Mouse (Mus musculus): ENCODE measurements at regions not wholly inside any gene's neighbourhood (a gene's known extent, or its start where the extent isn't known, plus 50 kb on each side); places are given as distances from the start of the nearest gene placed in this dataset.
A peak's percentile ranks its signal among the peaks of the same experiment; 100 is the strongest.

DNA sequence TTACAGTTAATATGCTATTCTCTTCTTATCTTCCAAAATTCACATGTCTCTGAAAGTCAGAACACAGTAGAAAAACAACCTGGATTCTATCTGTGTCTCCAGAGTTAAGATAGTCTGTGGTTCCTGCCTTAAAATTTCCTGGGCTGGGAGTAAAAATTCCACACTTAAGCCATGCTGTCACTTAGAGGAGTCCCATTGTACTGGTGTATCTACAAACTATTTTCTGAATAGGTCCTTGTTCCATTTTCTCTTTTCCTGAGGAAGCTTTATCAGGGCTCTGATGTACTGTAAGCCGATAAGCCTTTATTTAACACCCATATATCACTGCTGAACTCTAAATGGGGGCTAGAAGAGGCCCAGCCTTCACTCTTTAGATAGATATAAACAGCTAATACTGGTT, 1171.1 kb downstream of the Efnb2 start:
- DNase-seq (ENCODE audit: low spot score in 2 of 2), result no peak

DNA sequence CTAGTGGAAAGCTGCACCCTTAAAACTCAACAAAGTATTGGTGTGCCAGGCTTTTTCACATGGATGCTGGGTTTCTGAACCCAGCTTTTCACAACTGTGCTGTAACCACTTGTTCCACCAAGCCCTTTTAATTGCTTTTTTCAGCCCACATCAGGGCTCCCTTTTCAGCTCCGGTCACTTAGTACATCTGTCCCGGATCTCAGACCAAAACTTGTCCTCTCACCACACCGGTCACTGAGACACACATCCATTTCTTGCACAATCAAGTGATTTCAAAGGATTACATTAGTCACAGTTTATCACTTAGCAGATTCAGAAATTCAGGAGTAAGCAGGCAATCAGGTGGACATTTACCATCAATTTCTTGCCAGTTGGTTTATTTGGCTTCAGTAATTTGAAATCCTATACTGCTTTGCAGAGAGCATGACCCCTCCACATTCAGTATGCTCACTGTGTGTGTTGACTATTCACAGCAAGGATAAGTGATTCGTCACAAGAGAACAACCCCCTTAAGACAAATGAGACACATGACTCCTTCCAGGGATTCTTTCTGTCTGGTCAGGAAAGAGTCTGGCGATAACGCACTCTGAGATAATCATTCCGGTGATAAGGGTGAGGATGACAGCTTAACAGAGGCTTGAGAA, 1188.8 kb downstream of the Efnb2 start:
- no peak for DNase-seq (ENCODE audit: low spot score in 2 of 2)

DNA sequence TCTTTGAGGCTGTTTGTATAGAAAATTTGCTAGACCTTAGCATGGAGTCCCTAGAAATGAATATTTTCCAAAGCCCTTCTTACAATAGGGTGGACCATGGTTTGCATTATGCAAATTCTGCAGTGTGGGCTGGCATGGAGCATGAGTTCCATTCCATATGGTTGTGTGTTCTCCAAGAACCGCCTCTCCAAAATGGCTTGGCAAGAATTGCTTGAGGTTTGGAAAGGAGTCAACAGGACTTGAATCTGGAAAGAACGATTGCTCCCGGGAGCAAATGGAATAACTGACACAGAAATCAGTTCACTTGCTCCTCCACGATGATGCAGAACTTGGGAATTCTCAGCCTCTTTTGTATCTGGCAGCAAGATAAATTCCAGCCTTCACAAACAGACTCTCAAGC, 1191.8 kb downstream of the Efnb2 start:
- peak; percentile 28 to 64 for DNase-seq (ENCODE audit: low spot score in 2 of 2)

DNA sequence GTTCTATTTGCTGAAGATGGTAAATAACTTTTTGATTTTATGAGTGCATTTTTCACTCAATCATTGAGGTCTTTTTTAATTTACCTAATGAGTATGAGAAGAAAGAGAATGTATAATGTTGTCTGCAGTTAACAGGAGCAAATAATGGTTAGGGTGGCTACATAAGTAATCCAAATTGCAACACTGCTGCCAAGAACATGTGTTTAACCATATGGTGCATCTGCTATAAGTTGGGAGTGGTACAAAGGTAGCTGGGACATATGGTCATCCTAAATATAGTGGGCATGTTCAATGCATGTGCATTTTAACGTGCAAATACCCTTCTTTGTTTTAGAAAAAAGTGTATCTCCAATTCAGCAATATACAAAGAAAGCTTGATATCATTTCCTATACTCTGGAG, 1198.2 kb downstream of the Efnb2 start:
- DNase-seq (ENCODE audit: low spot score in 2 of 2), result peak in 1 of 2 experiments; percentile 34

- no peak for DNase-seq (ENCODE audit: low spot score in 2 of 2)
These were observed 1211.7 kb downstream of the Efnb2 start for GRCm38 (mm10) chr8:7449361-7449760.

DNA sequence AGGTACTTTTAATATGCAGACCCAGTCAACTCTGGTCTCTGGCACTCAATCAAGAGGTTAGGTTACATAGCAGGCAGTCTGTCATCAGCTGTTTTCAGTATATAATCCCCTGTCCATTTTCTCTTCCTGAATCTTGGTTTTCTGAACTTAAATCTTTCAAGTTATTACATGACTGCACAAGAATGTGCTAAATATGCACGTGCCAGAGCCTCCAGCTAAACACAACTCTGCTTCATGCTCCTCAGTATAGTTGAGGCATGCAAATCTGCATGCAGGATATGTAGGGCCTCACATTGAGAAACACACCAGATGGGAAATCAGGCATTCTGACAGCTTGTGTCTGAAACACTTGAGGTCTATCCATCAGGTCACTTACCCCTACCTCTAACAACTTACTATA, 1214.0 kb downstream of the Efnb2 start:
- no peak for DNase-seq (ENCODE audit: low spot score in 2 of 2)

DNA sequence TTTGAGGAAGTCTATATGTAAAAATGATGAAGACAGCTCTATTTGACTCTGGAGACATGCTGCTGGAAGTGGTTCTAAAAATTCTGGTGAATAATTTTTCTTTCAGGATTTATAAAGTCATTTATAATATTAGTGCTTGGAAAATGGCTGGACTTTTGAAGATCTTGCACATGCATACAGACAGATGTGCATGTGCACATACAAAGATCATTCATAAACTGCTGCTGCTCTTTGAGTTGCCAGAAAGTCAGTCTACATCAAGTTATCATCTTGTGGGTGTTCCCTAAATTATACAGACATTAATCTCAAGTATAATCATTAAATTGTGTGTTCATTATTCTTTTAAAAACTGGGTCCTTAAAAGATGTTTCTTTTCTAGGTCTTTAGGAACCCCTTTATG, 1220.2 kb downstream of the Efnb2 start:
- no peak for DNase-seq (ENCODE audit: low spot score in 2 of 2)

GRCm38 (mm10) chr8:7440278-7440684, 1220.8 kb downstream of the Efnb2 start:
- DNase-seq (ENCODE audit: low spot score in 2 of 2), result no peak

GRCm38 (mm10) chr8:7439869-7440268, 1221.2 kb downstream of the Efnb2 start:
- DNase-seq (ENCODE audit: low spot score in 2 of 2), result no peak

DNA sequence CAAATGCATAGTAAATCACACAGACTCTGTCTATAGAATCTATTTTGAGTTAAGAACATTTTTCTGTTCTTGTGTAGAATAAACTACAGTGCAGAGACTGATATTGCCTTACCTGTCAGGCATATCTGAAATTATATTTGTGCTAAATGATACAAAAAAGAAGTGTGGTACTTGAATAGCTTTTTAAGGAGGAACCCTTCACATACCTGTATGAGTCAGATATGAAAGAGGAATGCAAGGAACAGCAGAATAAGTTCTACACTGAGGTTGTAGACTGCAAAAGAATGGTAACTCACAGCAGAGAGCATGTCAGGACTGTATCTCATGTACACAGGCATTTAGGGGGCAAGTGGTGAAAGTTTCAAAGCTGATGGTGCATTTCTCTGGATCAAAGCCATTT, 1230.6 kb downstream of the Efnb2 start:
- DNase-seq (ENCODE audit: low spot score in 2 of 2), result no peak

DNA sequence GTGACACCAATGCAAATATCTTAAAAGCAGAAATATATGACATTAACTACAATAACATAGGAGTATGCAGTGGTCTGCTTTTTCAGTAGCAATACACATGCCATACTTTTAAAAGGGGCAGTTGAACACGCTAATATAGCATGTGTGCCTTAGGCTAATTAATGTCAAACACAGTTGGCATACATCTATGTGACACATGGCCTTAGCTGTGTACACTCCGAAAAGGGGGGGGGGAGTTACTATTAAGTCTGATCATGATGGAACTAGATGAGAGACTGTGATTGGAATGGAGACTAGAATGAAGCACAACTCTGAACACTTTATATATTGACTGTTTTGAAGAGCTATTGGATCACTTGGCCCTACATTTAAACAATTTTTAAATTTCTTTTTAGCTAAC, 1262.9 kb downstream of the Efnb2 start:
- no peak for DNase-seq (ENCODE audit: low spot score in 2 of 2)

GRCm38 (mm10) chr8:7397355-7397862, 1263.6 kb downstream of the Efnb2 start:
- DNase-seq (ENCODE audit: low spot score in 2 of 2), result peak in 1 of 2 experiments; percentile 2
